Mouse (Mus musculus) limb, embryonic 15.5 days (tissue): ENCODE measurements around the gene Btbd6. TPM values are rescaled to one million over a fixed set of nuclear protein-coding genes. Genes with fewer than 3 reads are reported as not detected.

Source experiments
- ATAC-seq: fragments of 200-750 bp; cut with Nextera tagmentation; 2 replicates; pipeline ENCODE4 v1.8.0; 2017; ENCODE audit warnings: low read depth, moderate TSS enrichment; ENCODE audit not compliant: insufficient number of reproducible peaks, low FRiP score, low TSS enrichment
- H3K27ac ChIP-seq: fragments of 300-500 bp; sonication (generic); 2 replicates; pipeline ENCODE4 v1.5.1; 2015; ENCODE audit warnings: moderate library complexity, mild to moderate bottlenecking, inconsistent platforms
- H3K27me3 ChIP-seq: fragments of 300-500 bp; sonication (generic); 2 replicates; pipeline ENCODE4 v1.6.1; 2015; ENCODE audit warnings: inconsistent platforms
- H3K36me3 ChIP-seq: fragments of 300-500 bp; sonication (generic); 2 replicates; pipeline ENCODE4 v1.6.1; 2015; ENCODE audit warnings: inconsistent platforms
- H3K4me1 ChIP-seq: fragments of 300-500 bp; sonication (generic); 2 replicates; pipeline ENCODE4 v1.6.1; 2015; ENCODE audit warnings: inconsistent platforms
- H3K4me2 ChIP-seq: fragments of 300-500 bp; sonication (generic); 2 replicates; pipeline ENCODE4 v1.6.1; 2015; ENCODE audit warnings: mild to moderate bottlenecking, inconsistent platforms
- H3K4me3 ChIP-seq: fragments of 300-500 bp; sonication (generic); 2 replicates; pipeline ENCODE4 v1.5.1; 2015; ENCODE audit warnings: mild to moderate bottlenecking, inconsistent platforms
- H3K9ac ChIP-seq: fragments of 300-500 bp; sonication (generic); 2 replicates; pipeline ENCODE4 v1.6.1; 2015; ENCODE audit warnings: inconsistent platforms
- H3K9me3 ChIP-seq: fragments of 300-500 bp; sonication (generic); 2 replicates; pipeline ENCODE4 v1.6.1; 2016; ENCODE audit warnings: inconsistent platforms
- WGBS: fragments of 180-500 bp; shearing (Covaris S2); methylation state at CpG from one replicate; pipeline ENCODE4 v1.1.7; 2015; 5-methylcytosine and 5-hydroxymethylcytosine counted together
- polyA plus RNA-seq: library from polyadenylated mRNA; unstranded; fragments of >200 nt; fragmentation: Nextera tagmentation; extraction: Ambion mirVana; gene quantifications from 2 replicates; pipeline ENCODE4 v1.2.1, GENCODE M21; 2015

The Btbd6 gene
- polyA plus RNA-seq, 1 experiment from 2014 or later: 26.3 TPM

- H3K36me3 ChIP-seq: no peaks in the 10 kb centered on the region
- H3K27me3 ChIP-seq: no peaks in the 10 kb centered on the region
- H3K9ac ChIP-seq: no peak overlapping the region
- peak overlapping the region; percentile 66; the same call in 1 of the 2 replicates for H3K4me2 ChIP-seq
- no peak for ATAC-seq
- H3K4me3 ChIP-seq: 0 out of 2 replicates have a peak overlapping the region, but pooled peaks have one; percentile 62
- H3K4me1 ChIP-seq: peaks cover 36% of the 10 kb centered on the region
- no peaks in the 10 kb centered on the region for H3K9me3 ChIP-seq
- 50% methylated on average over 3 of the region's 3 CpGs for WGBS
- peak overlapping the region; percentile 94 for H3K27ac ChIP-seq
These were observed 36.8 kb downstream of the Btbd6 start for GRCm38 (mm10) chr12:113013021-113013491.

GRCm38 (mm10) chr12:113013604-113014558 lies 37.6 kb downstream of the Btbd6 start, which contains the start of gene Pacs2:
Gene Pacs2, plus strand, starts transcription at chr12:113014508.
- Histone ChIP-seq H3K27ac (peak within 1 kb of the TSS; percentile 94), H3K27me3 (no peaks in the 10 kb centered on the region), H3K4me1 (peaks cover 36% of the 10 kb centered on the region), H3K9me3 (no peaks in the 10 kb centered on the region), H3K36me3 (no peaks in the 10 kb centered on the region), H3K9ac (peak within 1 kb of the TSS; percentile 66), H3K4me3 (peak within 1 kb of the TSS; percentile 62), H3K4me2 (peak within 1 kb of the TSS; percentile 72)
- ATAC-seq: peak; percentile 92
- 3% methylated on average over 61 of the region's 85 CpGs for WGBS

- H3K9ac ChIP-seq: peak overlapping the region; percentile 59
- H3K9me3 ChIP-seq: no peaks in the 10 kb centered on the region
- no peaks in the 10 kb centered on the region for H3K36me3 ChIP-seq
- peaks cover 36% of the 10 kb centered on the region for H3K4me1 ChIP-seq
- no peak for ATAC-seq
- WGBS: under 1% methylated on average over 61 of the region's 64 CpGs
- H3K27me3 ChIP-seq: no peaks in the 10 kb centered on the region
- H3K27ac ChIP-seq: peak overlapping the region; percentile 76; the same call in 1 of the 2 replicates
- H3K4me3 ChIP-seq: peak overlapping the region; percentile 62
- H3K4me2 ChIP-seq: peak overlapping the region; percentile 72
These were observed 38.6 kb downstream of the Btbd6 start for GRCm38 (mm10) chr12:113014561-113015556.

GRCm38 (mm10) chr12:113015956-113016355 lies 39.7 kb downstream of the Btbd6 start:
- Histone ChIP-seq H3K27ac (no peak overlapping the region), H3K27me3 (no peaks in the 10 kb centered on the region), H3K9ac (no peak overlapping the region), H3K9me3 (no peaks in the 10 kb centered on the region), H3K4me3 (peak overlapping the region; percentile 62; the same call in 1 of the 2 replicates), H3K4me2 (0 out of 2 replicates have a peak overlapping the region, but pooled peaks have one; percentile 72), H3K4me1 (peaks cover 36% of the 10 kb centered on the region), H3K36me3 (peaks cover 3% of the 10 kb centered on the region; the same call in 1 of the 2 replicates)
- no peak for ATAC-seq
- 82% methylated on average over 4 of the region's 4 CpGs for WGBS

GRCm38 (mm10) chr12:113016976-113017375 lies 40.7 kb downstream of the Btbd6 start:
- no peak for ATAC-seq
- Histone ChIP-seq H3K9me3 (no peaks in the 10 kb centered on the region), H3K4me1 (peaks cover 36% of the 10 kb centered on the region), H3K36me3 (peaks cover 3% of the 10 kb centered on the region; the same call in 1 of the 2 replicates), H3K4me3 (no peak overlapping the region), H3K4me2 (no peak overlapping the region), H3K27me3 (no peaks in the 10 kb centered on the region), H3K27ac (no peak overlapping the region), H3K9ac (no peak overlapping the region)
- WGBS: 70% methylated on average over 8 of the region's 8 CpGs

- Histone ChIP-seq H3K9ac (no peak overlapping the region), H3K4me1 (peaks cover 36% of the 10 kb centered on the region), H3K27me3 (no peaks in the 10 kb centered on the region), H3K4me2 (no peak overlapping the region), H3K9me3 (no peaks in the 10 kb centered on the region), H3K36me3 (peaks cover 3% of the 10 kb centered on the region; the same call in 1 of the 2 replicates), H3K4me3 (no peak overlapping the region), H3K27ac (no peak overlapping the region)
- ATAC-seq: no peak
- WGBS: 80% methylated on average over 9 of the region's 9 CpGs
These were observed 41.2 kb downstream of the Btbd6 start for GRCm38 (mm10) chr12:113017429-113017984.

- WGBS: 80% methylated on average over 4 of the region's 4 CpGs
These were observed 42.5 kb downstream of the Btbd6 start for GRCm38 (mm10) chr12:113018763-113019162.

GRCm38 (mm10) chr12:113021488-113021887 lies 45.2 kb downstream of the Btbd6 start:
- Histone ChIP-seq H3K4me2 (no peak overlapping the region), H3K4me3 (no peak overlapping the region), H3K9me3 (no peaks in the 10 kb centered on the region), H3K9ac (no peak overlapping the region), H3K36me3 (peaks cover 19% of the 10 kb centered on the region), H3K27ac (no peak overlapping the region), H3K4me1 (peaks cover 5% of the 10 kb centered on the region), H3K27me3 (no peaks in the 10 kb centered on the region)
- ATAC-seq: no peak

More at GRCm38 (mm10) chr12:113018763-113019162, 42.5 kb downstream of the Btbd6 start:
- ATAC-seq: no peak
- Histone ChIP-seq H3K9ac (no peak overlapping the region), H3K4me3 (no peak overlapping the region), H3K4me2 (no peak overlapping the region), H3K27ac (no peak overlapping the region), H3K4me1 (peaks cover 24% of the 10 kb centered on the region), H3K9me3 (no peaks in the 10 kb centered on the region), H3K36me3 (peaks cover 8% of the 10 kb centered on the region; the same call in 1 of the 2 replicates), H3K27me3 (no peaks in the 10 kb centered on the region)

- no peak overlapping the region for H3K9ac ChIP-seq
- no peak overlapping the region for H3K27ac ChIP-seq
- ATAC-seq: no peak
- no peak overlapping the region for H3K4me3 ChIP-seq
- no peak overlapping the region for H3K4me2 ChIP-seq
- peaks cover 26% of the 10 kb centered on the region for H3K36me3 ChIP-seq
- WGBS: 78% methylated on average over 4 of the region's 4 CpGs
- peaks cover 2% of the 10 kb centered on the region for H3K4me1 ChIP-seq
- H3K9me3 ChIP-seq: no peaks in the 10 kb centered on the region
- H3K27me3 ChIP-seq: no peaks in the 10 kb centered on the region
These were observed 46.8 kb downstream of the Btbd6 start for GRCm38 (mm10) chr12:113023082-113023481.

GRCm38 (mm10) chr12:113026557-113026956 lies 50.3 kb downstream of the Btbd6 start:
- Histone ChIP-seq H3K4me1 (peaks cover 10% of the 10 kb centered on the region), H3K27me3 (no peaks in the 10 kb centered on the region), H3K9me3 (no peaks in the 10 kb centered on the region), H3K9ac (no peak overlapping the region), H3K4me2 (no peak overlapping the region), H3K27ac (0 out of 2 replicates have a peak overlapping the region, but pooled peaks have one; percentile 2), H3K4me3 (no peak overlapping the region), H3K36me3 (peaks cover 26% of the 10 kb centered on the region)
- no peak for ATAC-seq
- WGBS: 96% methylated on average over 1 of the region's 1 CpGs

GRCm38 (mm10) chr12:113027495-113027894 lies 51.2 kb downstream of the Btbd6 start:
- peaks cover 26% of the 10 kb centered on the region for H3K36me3 ChIP-seq
- no peak overlapping the region for H3K4me2 ChIP-seq
- 87% methylated on average over 2 of the region's 2 CpGs for WGBS
- H3K4me3 ChIP-seq: no peak overlapping the region
- no peaks in the 10 kb centered on the region for H3K9me3 ChIP-seq
- no peaks in the 10 kb centered on the region for H3K27me3 ChIP-seq
- no peak for ATAC-seq
- peaks cover 13% of the 10 kb centered on the region for H3K4me1 ChIP-seq
- H3K9ac ChIP-seq: no peak overlapping the region
- H3K27ac ChIP-seq: peak overlapping the region; percentile 47
